Mouse (Mus musculus) heart, adult 18-20 months (tissue): ENCODE results near the gene Rgs14. TPM values are rescaled to one million over a fixed set of nuclear protein-coding genes. Genes with fewer than 3 reads are reported as not detected.
A peak's percentile ranks its signal among the peaks of the same experiment; 100 is the strongest.

Experiments
- DNase-seq, 2 experiments: peaks; one replicate each; pipeline ENCODE4 v3.0.0; 2021 to 2022; ENCODE audit warnings: mixed read lengths in 1 of 2
- long read RNA-seq, 2 experiments: library from polyadenylated mRNA; stranded (forward); transcript quantifications; one replicate each; pipeline ENCODE4 v2.0.0; 2021
- total RNA-seq, 2 experiments: library from RNA; stranded (reverse); gene quantifications; 2 replicates each; pipeline ENCODE4 v1.2.3; 2021

Rgs14 gene
- total RNA-seq, result 1 to 10 TPM in 1 of 2 experiments, under 1 TPM in 1; 0.57 to 1.5 TPM
- long read RNA-seq, experiment 1, result 0 reads
- long read RNA-seq, experiment 2, result 0 reads

DNA sequence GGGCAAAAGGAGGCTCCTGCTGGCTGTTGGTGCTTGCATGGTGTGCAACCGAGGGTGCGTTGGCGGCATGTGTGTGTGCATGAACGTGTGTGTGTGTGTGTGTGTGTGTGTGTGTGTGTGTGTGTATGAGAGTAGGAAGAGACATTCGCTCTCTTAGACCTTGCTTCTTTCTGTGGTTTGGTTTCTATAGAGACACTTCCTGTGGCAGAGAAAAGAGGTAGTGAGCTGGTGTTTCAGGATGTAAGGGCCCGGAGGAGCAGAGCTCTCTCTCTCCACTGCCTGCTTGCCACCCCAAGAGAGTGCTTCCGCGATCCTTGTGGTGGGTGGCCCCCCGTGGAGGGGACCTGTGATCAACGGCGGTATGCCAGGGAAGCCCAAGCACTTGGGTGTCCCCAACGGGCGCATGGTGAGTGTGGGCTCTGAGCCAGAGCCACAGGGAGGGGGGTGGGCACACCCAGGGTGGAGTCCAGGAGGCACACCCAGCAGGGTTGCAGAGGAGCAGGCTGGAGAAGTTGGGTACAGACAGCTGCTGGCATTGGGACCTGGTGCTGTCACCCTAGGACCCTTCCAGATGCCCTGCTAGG is at the start of gene Rgs14:
Rgs14 (plus strand) TSS at position 202 of the 584 bp plus-strand sequence.
- DNase-seq, result peak; percentile 35 to 60

DNA sequence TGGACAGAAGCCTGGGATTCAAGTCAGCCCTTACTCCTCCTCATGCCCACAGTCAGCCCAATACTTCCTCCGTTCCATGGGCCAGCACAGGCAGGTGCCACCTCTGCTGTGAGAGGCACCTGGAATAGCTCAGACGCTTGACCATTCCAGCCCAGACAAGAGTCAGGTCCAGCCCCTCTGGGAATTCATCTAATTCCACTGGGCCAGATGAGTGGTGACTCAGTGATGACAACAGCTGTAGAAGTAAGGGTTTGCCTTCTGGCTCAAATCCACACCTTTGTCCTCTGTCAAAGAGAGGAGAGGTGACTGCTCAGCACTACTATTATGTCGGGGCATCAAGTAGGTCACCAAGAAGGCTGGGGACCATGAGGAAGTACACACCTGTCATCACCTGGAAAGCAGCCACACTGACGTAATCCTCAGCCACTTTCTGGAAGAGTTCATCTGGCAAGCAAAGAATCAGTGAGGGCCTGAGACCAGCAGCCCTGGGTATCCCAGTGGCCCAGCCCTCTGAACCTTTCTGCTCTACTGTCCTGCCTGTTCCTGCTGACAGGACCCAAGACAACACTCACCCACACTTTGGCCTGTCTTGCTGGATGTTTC is 49.5 kb upstream of the Rgs14 start, which contains the start of gene Prelid1:
Prelid1 (plus strand) TSS at position 570 of the 603 bp plus-strand sequence.
- no peak for DNase-seq

DNA sequence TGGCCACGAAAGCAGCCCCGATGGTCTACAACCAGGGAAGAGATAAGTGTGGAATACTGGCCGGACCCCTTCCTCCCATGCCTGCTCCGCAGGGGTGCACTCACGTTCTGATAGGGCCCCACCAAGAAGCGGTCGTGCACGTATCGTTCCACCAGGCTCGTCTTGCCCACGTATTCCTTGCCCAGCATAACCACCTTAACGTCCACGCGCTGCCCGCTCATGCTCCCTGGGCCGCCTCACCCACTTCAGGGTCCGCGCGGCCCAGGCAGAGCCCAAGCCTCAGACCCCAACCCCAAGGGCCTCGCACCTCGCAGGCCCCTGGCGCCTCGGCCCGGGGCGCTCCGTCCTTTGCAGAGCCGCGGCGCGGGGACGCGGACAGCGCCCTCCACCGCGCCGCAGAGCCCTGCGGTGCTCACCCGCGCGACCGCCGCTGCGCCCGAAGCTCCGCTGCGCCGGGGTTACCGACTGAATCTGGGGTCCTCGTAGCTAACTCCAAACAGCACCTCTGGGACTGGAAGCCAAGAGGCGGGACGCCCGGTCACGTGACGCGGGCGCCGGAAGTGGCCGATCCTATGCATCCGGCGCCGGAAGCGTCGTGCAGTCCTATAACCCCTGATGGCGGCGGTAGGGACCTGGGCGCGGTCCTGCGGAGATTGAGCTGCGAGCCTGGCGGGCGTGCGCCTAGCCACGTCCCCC is 48.0 kb upstream of the Rgs14 start, which contains the start of gene Rab24:
Rab24 (minus strand) TSS at position 513 of the 696 bp plus-strand sequence.
- peak; percentile 91 to 93 for DNase-seq

DNA sequence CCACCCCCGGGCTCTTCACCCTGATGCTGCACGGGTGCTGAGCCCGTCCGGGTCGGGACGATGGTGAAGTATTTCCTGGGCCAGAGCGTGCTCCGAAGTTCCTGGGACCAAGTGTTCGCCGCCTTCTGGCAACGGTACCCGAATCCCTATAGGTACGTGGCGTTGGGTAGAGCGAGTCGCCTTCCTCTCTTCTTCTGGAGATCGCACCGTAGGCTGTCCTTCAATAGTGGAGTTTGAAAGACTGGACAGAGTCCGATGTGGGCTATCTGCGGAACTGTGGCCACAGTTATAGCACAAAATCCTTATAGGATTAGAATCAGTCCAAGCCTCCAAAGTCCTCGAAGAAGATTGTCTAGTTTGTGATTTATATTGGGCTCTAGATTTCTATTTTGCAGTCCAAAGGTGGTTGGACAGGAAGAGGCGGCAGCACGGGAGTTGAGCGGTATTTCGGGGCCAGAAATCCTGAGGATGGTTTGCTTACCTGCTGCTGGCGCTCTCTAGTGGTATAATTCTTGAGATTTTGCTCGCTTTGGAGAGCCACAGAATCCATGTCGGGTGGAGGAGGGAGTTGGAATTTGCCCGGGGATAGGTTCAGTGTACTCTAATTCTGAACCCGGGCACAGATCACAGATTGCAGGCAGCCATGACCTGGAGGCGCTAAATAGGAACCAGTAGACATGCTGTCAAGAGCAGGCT is 47.3 kb upstream of the Rgs14 start:
- peak; percentile 30 to 46 for DNase-seq

DNA sequence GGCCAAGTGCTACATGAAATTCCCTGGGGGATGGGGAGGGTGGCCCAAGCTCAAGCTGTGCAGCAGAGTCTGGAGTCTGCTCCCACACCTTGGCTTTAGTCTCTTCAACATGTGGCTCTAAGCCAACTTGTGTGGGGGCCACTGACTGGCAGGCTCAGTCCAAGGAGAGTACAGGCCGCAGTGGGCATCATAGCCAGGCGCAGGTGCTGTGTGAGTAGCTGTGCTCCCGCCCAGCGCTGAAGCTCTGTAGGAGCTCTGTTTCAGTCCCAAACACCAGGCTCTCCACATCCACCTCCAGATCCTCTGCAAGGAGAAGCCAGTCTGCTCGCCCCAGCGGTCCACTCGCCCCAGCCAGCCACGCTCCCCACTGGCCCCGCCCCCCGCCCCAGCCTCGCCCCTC is 43.9 kb upstream of the Rgs14 start:
- no peak for DNase-seq

DNA sequence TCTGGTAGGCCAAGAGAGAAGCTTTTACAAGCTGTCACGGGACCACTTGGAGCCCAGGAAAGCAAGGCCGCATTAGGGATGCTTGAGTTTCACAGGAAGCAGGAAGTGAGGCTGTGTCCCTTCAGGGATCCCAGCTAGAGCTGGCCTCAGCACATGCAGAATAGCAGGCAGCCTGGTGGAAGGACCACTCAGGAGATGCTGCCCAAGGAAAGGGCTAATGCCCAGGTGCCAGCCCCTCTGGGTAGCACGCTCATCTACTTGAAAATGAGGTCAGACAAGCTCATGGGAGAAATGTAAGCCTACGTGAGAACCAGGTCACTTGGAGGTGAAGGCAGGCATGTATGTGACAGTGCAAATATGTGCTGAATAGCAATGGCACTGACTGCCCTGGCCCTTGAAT is 42.4 kb upstream of the Rgs14 start:
- DNase-seq, result no peak

DNA sequence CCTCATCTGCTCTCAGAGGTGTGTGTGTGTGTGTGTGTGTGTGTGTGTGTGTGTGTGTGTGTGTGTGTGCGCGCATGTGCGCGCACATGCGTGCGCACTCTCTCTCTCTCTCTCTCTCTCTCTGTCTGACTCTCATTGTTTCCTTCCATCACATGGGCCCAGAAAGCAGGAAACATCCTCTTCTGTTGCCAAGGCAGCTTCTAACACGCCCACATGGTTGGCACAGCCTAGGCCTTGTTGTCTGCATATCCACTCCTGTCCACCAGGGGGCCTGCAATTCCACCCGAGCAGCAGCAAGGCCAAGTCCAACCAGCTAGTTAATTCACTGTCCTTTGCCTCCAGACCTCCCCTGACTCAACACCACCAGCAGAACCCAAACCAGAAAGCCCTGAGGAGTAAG is 41.9 kb upstream of the Rgs14 start:
- peak; percentile 85 to 86 for DNase-seq

DNA sequence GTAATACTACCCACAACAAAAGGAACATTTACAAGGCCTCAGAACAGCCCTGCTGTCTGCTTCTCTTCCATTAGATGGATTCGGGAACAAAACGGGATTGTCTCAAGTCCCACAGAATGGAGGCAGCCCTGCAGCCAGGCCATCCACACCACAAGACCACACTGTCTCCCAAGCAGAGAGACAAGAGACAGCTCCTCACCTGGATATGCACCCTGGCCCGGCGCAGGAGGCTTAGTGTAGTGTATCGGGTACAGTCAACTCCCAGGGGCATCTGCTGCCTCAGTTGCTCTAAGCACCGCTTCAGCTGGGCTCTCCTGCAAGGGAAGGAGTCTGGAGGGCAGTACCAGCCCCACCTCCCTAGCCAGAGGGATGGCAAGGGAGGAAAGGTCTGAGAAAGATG is 41.4 kb upstream of the Rgs14 start:
- DNase-seq, result no peak

DNA sequence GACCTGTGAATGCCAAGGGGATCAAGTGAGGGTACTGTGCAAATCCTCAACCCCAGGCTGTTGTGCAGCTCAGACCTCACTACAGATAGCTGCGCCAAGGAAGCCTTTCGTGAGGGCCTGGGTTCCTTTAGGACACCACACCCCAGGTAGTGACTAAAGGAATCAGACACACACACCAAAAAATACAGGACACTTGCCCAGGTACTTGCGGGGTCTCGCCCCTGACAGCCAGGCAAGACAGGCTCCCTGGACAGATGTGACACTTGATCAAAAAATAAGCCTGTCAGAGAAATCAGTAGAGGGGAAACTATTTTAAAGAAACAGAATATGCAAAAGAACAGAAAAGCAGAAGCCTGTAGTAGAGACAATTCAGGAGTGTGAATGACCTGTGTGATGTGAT is 40.9 kb upstream of the Rgs14 start:
- DNase-seq, result no peak

DNA sequence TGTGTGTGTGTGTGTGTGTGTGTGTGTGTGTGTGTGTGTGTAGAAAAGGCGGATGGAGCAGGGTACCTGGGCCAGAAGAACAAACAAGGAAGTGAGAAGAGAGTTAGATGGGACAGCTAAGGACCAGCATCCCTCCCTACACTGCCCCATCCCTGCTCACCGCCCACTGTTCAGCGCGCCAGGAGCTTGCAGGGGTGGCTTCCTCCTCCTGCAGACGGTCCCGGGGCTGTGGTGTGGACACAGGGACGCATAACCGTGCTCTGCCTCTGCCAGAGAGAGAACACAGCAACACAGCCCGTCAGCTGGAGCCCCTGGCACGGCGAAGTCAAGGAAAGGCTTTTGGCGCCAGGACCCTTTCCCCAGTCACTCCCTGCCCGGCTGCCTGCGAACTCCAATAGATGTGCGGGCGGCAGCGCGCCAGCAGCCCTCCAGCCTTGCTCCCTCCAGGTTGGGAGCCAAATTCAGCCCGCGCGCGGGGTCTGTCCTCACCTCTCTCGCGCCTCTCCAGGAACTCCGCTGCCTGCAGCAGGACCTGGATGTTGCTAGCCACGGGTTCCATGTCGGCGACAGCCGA is 40.3 kb upstream of the Rgs14 start:
- no peak for DNase-seq

DNA sequence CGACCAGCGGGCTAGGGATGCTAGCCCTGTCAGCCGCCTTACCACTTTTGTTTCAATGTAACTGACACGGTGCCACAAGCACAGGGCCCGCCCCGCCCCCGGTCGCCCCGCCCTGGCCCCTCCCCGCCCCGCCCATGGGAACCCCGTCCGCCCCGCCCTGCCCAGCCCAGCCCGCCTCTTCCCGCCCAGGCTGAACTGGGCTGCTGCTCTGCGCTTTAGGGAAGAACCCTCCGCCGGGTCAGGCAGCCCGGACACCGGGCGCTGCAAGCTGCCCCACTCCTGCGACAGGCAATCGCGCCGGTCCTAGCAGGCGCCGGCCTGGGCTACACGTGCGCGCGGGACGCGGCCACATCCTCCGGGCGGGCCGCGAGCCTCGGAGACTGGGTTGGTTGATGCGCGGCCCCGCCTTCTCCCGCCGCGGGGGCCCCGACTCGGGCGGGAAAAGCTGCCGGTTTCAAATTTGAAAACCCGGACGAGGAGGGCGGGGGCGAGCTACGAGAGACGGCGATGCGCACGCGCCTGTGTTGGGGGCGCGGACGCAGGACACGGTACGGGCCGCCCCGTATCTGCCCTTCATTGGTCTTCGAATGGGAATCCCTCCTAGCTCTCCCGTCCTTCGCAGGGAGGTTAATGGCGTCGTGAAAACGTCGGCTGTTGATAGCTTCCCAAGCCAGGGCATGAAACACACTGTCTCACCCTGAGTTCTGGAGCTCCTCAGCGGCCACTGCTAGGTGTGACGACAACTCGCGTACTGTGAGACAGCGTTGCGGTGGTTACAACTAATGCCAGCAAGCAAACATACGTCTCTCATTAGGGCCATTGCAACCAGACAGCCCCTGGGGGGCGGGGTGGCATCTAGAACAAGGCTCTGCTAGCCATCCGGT is 39.6 kb upstream of the Rgs14 start, which contains the start of gene Mxd3:
Mxd3 (minus strand) TSS at position 141 of the 884 bp plus-strand sequence.
- DNase-seq, result peak; percentile 85 to 87

DNA sequence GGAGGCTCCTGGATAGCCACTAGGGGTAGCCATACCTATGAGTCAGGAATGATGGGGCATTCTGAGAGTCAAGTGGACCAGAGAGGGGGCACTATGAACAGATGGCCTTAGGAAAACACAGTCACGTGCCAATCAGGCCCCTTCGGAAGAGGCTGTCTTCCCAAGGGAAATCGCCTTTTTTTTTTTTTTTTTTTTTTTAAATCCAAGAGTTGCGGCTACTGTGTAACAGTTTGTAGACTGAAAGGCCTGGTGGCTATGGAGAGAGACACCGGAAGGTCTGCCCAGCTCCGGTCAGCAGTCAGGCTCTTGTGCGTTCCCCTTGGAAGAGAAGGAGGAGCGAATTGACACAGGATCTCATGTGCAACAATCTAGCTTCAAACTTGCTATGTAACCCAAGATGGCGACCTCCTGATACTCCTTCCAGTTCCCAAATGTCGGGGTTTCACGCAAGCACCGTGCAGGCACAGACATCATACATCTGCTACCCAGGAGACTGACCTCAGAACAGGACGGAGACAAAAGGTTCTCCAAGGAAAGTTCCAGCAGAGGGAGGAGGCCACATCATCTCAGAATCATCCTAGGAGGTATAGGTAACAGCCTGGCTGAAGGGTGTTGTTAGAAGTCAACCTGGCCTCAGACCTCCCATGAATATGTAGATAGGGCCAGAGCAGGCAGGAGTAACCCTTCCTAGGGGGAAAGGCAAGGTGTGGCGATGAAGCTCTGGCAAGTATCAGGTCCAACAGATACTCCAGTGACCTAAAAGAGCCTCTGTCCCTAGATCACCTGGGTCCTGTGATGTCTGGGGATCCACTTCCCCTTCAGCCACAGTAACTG is 38.7 kb upstream of the Rgs14 start:
- no peak for DNase-seq

DNA sequence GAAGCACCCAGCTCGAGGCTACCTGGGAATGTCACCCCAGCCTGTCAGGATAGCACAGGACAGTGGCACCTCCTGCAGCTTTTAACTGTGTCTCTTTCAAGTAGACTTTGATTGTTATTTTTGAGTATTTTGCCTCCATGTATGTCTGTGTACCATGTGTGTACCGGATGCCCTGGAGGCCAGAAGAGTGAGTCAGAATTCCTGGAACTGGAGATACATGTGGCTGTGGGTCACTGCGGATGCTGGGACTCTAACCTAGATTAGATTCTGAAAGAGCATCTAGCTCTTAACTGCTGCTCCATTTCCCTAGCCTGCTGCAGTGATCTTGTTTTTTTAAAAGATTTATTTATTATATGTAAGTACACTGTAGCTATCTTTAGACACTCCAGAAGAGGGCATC is 37.2 kb upstream of the Rgs14 start:
- DNase-seq, result no peak

DNA sequence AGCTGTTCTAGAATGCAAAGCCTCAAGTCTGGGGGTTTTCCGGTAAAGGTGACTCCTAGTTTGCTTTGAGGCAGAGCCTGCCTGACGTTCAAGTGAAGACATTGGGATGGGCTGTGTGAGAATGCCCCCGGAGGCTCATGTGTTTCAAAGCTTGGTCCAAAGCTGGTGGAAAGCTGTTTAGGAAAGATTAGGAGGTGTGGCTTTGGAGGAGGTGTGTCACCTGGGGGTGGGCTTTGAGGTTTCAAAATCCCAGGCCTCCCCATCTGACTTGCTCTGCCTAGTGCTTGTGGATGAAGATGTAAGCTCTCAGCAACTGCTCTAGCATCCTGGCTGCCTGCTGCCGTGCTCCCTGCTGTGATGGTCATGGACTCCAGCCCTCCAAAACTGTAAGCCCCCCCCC is 33.8 kb upstream of the Rgs14 start:
- no peak for DNase-seq

DNA sequence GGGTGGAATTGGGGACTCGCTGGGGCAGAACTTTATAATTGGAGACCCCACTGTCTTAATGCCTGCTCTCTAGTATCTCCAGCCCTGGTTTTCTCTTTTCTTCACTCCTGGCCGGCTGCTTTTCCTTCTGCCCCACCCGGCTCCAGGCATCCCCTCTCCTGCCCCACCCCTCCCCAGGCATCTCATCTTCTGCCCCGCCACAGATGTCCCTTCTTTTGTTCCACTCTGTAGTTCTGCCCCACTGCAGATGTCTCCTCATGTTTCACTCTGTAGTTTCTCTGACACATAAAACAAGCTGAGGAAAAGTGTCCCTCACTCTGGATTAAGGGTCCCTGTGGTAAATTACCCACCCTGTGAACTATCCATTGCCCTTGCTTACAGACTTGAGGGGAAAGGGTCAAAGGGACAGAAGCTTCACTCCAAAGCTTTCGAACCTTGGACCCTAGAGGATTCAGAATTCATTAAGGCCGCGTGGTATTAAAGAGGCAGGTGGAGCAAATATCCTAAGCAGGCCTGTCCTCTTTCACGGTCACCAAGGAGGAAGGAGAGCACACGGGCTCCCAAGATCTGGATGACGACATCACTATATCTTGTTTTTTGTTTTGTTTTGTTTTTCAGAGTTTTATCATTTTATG is 32.1 kb upstream of the Rgs14 start:
- no peak for DNase-seq

DNA sequence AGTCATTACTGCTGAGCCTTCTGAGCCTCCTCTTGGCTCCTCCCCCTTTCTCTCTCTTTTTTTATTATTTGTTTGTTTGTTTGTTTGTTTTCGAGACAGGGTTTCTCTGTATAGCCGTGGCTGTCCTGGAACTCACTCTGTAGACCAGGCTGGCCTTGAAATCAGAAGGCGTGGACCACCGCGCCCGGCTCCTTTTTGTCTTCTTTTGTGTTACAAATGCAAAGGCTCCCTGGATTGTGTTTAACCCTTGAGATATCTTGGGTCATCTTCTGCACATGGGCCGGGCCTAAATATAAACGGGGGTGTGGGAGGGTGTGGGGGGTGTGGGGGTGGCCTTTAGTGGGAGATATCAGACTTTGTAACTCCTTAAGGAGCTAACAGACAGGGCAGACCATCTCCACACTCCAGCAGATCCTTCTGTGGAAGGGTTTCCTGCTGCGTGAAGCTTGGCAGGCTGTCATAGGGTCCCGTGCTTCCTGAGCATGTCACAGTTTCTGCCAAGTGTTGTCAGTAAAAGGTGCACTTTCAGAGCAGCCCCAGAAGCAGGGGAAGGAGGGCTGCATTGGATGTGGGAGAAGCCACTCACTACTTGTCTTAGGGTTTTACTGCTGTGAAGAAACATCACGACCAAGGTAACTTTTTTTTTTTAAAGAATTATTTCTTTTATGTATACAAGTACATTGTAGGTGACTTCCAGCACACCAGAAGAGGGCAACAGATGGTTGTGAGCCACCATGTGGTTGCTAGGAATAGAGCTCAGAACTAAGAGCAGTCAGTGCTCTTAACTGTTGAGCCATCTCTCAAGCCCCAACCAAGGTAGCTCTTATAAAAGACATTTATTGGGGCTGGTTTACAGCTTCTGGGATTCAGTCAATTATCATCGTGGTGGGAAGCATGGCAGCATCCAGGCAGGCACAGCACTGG is 31.1 kb upstream of the Rgs14 start:
- DNase-seq, result no peak

DNA sequence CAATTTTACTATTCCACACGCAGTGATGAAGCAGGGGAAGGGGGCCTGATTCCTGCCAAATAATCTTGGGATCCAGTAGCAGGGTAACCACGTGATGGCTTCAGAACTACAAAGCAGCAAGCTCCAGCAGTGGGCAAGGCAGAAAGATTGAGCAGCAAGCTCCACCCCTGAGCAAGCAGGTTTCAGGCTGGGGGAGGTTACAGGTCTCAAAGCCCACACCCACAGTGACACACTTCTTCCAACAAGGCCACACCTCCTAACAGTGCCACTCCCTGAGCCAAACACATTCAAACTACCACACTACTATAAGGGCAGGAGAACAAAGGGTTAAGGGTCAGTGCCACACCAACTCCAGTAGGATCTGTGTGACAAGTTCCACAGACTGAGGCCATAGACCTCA is 30.3 kb upstream of the Rgs14 start:
- DNase-seq, result no peak

DNA sequence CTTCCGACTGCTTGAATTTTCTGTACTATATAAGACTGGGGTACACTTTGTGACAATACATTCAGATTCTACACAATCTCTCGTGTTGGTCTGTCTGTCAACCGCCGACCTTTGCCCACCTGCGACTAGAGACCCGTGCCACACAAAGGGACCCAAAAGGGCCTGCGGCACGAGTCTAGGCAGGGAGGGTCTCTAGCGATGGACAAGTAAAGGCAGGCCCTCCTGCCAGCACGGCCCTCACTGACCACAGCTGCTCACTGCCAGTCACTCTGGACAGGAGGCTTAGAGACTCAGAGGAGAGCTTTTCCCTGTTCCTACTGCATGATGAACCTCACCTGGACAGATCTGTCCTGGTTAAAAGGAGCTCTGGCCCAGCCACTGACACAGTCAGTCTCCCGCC is 27.1 kb upstream of the Rgs14 start:
- no peak for DNase-seq

DNA sequence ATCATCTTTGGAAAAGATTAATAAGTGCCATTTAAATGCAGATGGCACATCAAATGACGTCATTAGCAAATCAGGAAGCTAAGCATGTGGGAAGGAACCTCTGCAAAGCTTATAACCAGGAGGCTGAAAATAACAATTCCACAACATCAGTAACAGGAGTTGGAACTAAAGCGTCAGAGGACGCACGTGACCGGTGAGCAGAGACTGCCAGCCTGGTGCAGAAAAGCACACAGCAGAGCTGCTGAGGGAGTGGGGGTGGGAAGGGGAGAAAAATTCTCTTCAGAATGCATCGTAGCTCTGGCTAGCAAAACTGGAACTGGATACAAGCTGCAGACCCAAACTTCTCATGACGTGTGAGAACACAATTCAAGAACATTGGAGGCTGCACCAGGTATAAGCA is 25.2 kb upstream of the Rgs14 start:
- DNase-seq, result no peak
